Mouse (Mus musculus): Measurements from ENCODE around the gene Gm3435. TPM values are rescaled to one million over a fixed set of nuclear protein-coding genes. Genes with fewer than 3 reads are reported as not detected.
"Not testable (repeated sequence)": the region's sequence is repeated elsewhere in the genome, so short reads cannot be mapped to it uniquely, and the experiment has no call there.

Gm3435 gene
- polyA plus RNA-seq (2015; fragmentation: Nextera tagmentation; extraction: Ambion mirVana) = 8.5 and 13.8 TPM in 2 replicates

GRCm38 (mm10) chr17:15009706-15010413 is at the start of gene Gm3435:
Gene Gm3435 (plus strand): TSS chr17:15010176.
- not testable (repeated sequence) for DNase-seq (ENCODE audit: low spot score)

- DNase-seq (ENCODE audit: low spot score) = peak; percentile 13
These were observed 49.5 kb upstream of the Gm3435 start for GRCm38 (mm10) chr17:14960520-14960919.

- peak; percentile 37 for DNase-seq (ENCODE audit: low spot score)
These were observed 48.9 kb upstream of the Gm3435 start, which contains the start of gene Phf10 for GRCm38 (mm10) chr17:14960951-14961556. Gene Phf10 (minus strand): TSS chr17:14961273.

GRCm38 (mm10) chr17:14961557-14962154 is 48.3 kb upstream of the Gm3435 start:
- not testable (repeated sequence) for DNase-seq (ENCODE audit: low spot score)

- DNase-seq (ENCODE audit: low spot score) = not testable (repeated sequence)
These were observed 41.5 kb upstream of the Gm3435 start for GRCm38 (mm10) chr17:14968373-14968913.

GRCm38 (mm10) chr17:14977718-14978361 is 32.1 kb upstream of the Gm3435 start:
- not testable (repeated sequence) for DNase-seq (ENCODE audit: low spot score)

GRCm38 (mm10) chr17:14978362-14979038 is 31.5 kb upstream of the Gm3435 start, which contains the start of the genes 9030025P20Rik and Gm3417:
Gene 9030025P20Rik (plus strand): TSS chr17:14978468.
Gene Gm3417 (minus strand): TSS chr17:14978790.
- not testable (repeated sequence) for DNase-seq (ENCODE audit: low spot score)

GRCm38 (mm10) chr17:14990116-14990702 is 19.8 kb upstream of the Gm3435 start:
- DNase-seq (ENCODE audit: low spot score) = not testable (repeated sequence)

GRCm38 (mm10) chr17:14992522-14993138 is 17.3 kb upstream of the Gm3435 start:
- DNase-seq (ENCODE audit: low spot score) = not testable (repeated sequence)

- DNase-seq (ENCODE audit: low spot score) = not testable (repeated sequence)
These were observed 16.7 kb upstream of the Gm3435 start for GRCm38 (mm10) chr17:14993139-14993832.

GRCm38 (mm10) chr17:14994140-14994539 is 15.8 kb upstream of the Gm3435 start:
- DNase-seq (ENCODE audit: low spot score) = not testable (repeated sequence)

- not testable (repeated sequence) for DNase-seq (ENCODE audit: low spot score)
These were observed 9.9 kb upstream of the Gm3435 start for GRCm38 (mm10) chr17:15000047-15000446.

GRCm38 (mm10) chr17:15009088-15009487 is 888 bp upstream of the Gm3435 start:
- not testable (repeated sequence) for DNase-seq (ENCODE audit: low spot score)

GRCm38 (mm10) chr17:15021503-15022220 is 11.7 kb downstream of the Gm3435 start:
- not testable (repeated sequence) for DNase-seq (ENCODE audit: low spot score)

- not testable (repeated sequence) for DNase-seq (ENCODE audit: low spot score)
These were observed 14.0 kb downstream of the Gm3435 start for GRCm38 (mm10) chr17:15023878-15024492.

- not testable (repeated sequence) for DNase-seq (ENCODE audit: low spot score)
These were observed 14.7 kb downstream of the Gm3435 start for GRCm38 (mm10) chr17:15024502-15025193.

GRCm38 (mm10) chr17:15025513-15025912 is 15.5 kb downstream of the Gm3435 start:
- DNase-seq (ENCODE audit: low spot score) = not testable (repeated sequence)

All from thymus, postnatal 0 days (tissue).